Mouse (Mus musculus): Measurements from ENCODE around the gene 9430097D07Rik.

- no peak for TF ChIP-seq CTCF (IDR thresholded peaks at IDR 0.05; ENCODE audit: extremely low read depth, insufficient read depth, low read length)
- peak; percentile 98 for TF ChIP-seq POLR2A (IDR thresholded peaks at IDR 0.05; ENCODE audit: extremely low read depth, insufficient read depth, low read length)
These were observed 4.6 kb downstream of the 9430097D07Rik start, which contains the start of gene Dpm2 for GRCm38 (mm10) chr2:32570698-32571494.
